Comparison of ENCODE assay signal across 23 mouse cellular contexts in the genomic region with DNA sequence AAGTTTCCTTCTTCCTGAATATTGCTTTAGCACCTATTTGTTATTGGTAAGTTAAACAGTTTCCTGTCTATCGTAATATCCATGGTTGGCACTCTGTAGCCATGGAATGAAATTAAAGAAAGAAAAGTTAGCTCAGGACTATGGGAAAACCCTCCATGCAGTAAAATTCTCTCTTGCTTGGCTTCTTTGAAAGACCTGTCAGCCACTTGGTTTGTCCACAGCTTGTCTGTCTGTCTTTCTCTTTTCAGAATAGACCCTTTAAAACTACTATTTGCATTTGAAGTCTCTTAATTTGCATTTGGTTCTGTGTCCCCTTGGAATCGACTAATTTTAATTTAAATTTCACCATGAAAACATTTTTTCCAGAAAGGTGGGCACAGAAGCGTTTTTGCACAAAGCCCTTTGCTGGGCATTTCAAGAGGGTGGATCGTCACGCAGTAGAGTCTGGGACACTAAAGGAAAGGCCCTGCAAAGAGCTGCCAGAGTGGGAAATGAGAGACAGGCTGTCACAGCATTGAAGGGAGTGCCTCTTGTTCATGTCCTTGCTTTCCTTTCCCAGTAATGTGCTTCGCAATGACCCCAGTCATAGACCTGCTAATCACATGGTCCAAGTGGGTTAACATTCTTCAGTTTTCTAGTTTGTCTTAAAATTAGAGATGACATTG.
"Had no signal": no experiment of that assay in that cellular context is flagged by ENCODE, and none has a peak within 500 bp of the region (broad histone marks: within the 10 kb centered on the region; RNA-seq: fewer than 3 reads in every experiment).

No protein-coding gene starts in this region.

- H3K9ac ChIP-seq: limb, embryonic 13.5 days; liver, embryonic 12.5 days; liver, embryonic 15.5 days; lung, embryonic 15.5 days; neural tube, embryonic 12.5 days; neural tube, embryonic 15.5 days had no signal

- H3K4me3 ChIP-seq: layer of hippocampus, adult 2 months; limb, embryonic 10.5 days; limb, embryonic 13.5 days; liver, embryonic 12.5 days; liver, embryonic 15.5 days; lung, embryonic 15.5 days; megakaryocyte, embryonic 14.5 days; midbrain, embryonic 10.5 days; neural tube, embryonic 12.5 days; neural tube, embryonic 15.5 days had no signal

- DNase-seq: kidney, postnatal 25 days; layer of hippocampus, adult 9-11 months; liver; lung, adult 18-20 months; lung, postnatal 10 days; lung, postnatal 36 days; midbrain, embryonic 14.5 days; right cerebral cortex, adult 18-20 months; right cerebral cortex, postnatal 14 days; right cerebral cortex, postnatal 4 days; thymus, postnatal 25 days had no signal

- H3K4me2 ChIP-seq: limb, embryonic 13.5 days; liver, embryonic 12.5 days; liver, embryonic 15.5 days; lung, embryonic 15.5 days; neural tube, embryonic 12.5 days; neural tube, embryonic 15.5 days had no signal

- H3K36me3 ChIP-seq: limb, embryonic 10.5 days; limb, embryonic 13.5 days; liver, embryonic 12.5 days; liver, embryonic 15.5 days; lung, embryonic 15.5 days; midbrain, embryonic 10.5 days; neural tube, embryonic 12.5 days; neural tube, embryonic 15.5 days had no signal

- H3K4me1 ChIP-seq: liver, embryonic 12.5 days; liver, embryonic 15.5 days; neural tube, embryonic 12.5 days; neural tube, embryonic 15.5 days had no signal

- H3K9me3 ChIP-seq: limb, embryonic 10.5 days; limb, embryonic 13.5 days; liver, embryonic 12.5 days; liver, embryonic 15.5 days; lung, embryonic 15.5 days; megakaryocyte, embryonic 14.5 days; midbrain, embryonic 10.5 days; neural tube, embryonic 12.5 days; neural tube, embryonic 15.5 days had no signal

- ATAC-seq: liver, embryonic 12.5 days had no signal

- H3K27ac ChIP-seq: kidney, postnatal 0 days; layer of hippocampus, adult 2 months; limb, embryonic 10.5 days; limb, embryonic 13.5 days; liver, embryonic 12.5 days; liver, embryonic 15.5 days; lung, embryonic 15.5 days; midbrain, embryonic 10.5 days; neural tube, embryonic 12.5 days; neural tube, embryonic 15.5 days; stomach, postnatal 0 days had no signal

- H3K27me3 ChIP-seq: limb, embryonic 13.5 days; liver, embryonic 12.5 days; liver, embryonic 15.5 days; lung, embryonic 15.5 days; megakaryocyte, embryonic 14.5 days; neural tube, embryonic 12.5 days; neural tube, embryonic 15.5 days had no signal
